Mouse (Mus musculus): ENCODE data around the gene Glis1. TPM values are rescaled to one million over a fixed set of nuclear protein-coding genes. Genes with fewer than 3 reads are reported as not detected.

Gene Glis1
- polyA plus RNA-seq, 1 experiment from 2014 or later = 1.1 TPM

GRCm38 (mm10) chr4:107575781-107576180 lies 141.4 kb downstream of the Glis1 start:
- H3K4me3 ChIP-seq (replicated peaks; ENCODE audit: low read length) = no peak overlapping the region
- no peak overlapping the region for H3K9ac ChIP-seq (replicated peaks; ENCODE audit: low read depth, low read length)
- 56% methylated on average over 6 of the region's 6 CpGs for WGBS
- no peak overlapping the region for H3K27ac ChIP-seq (ENCODE audit: low read length)
- no peak overlapping the region for H3K4me2 ChIP-seq (ENCODE audit: low read length)
- no peak for ATAC-seq
- H3K27me3 ChIP-seq (replicated peaks; ENCODE audit: control insufficient read depth, insufficient read depth, low read length) = no peaks in the 10 kb centered on the region
- H3K4me1 ChIP-seq (replicated peaks; ENCODE audit: control insufficient read depth, insufficient read depth, low read length) = 0 out of 2 replicates have a peak, but pooled peaks cover 2% of the 10 kb centered on the region
- no peaks in the 10 kb centered on the region for H3K9me3 ChIP-seq (ENCODE audit: control insufficient read depth, low read length)
- no peaks in the 10 kb centered on the region for H3K36me3 ChIP-seq (ENCODE audit: control insufficient read depth, insufficient read depth)

- H3K4me3 ChIP-seq (replicated peaks; ENCODE audit: low read length) = no peak overlapping the region
- H3K4me2 ChIP-seq (ENCODE audit: low read length) = no peak overlapping the region
- H3K36me3 ChIP-seq (ENCODE audit: control insufficient read depth, insufficient read depth) = no peaks in the 10 kb centered on the region
- no peaks in the 10 kb centered on the region for H3K27me3 ChIP-seq (replicated peaks; ENCODE audit: control insufficient read depth, insufficient read depth, low read length)
- ATAC-seq = no peak
- H3K9me3 ChIP-seq (ENCODE audit: control insufficient read depth, low read length) = no peaks in the 10 kb centered on the region
- H3K27ac ChIP-seq (ENCODE audit: low read length) = no peak overlapping the region
- 38% methylated on average over 6 of the region's 6 CpGs for WGBS
- 0 out of 2 replicates have a peak, but pooled peaks cover 2% of the 10 kb centered on the region for H3K4me1 ChIP-seq (replicated peaks; ENCODE audit: control insufficient read depth, insufficient read depth, low read length)
- H3K9ac ChIP-seq (replicated peaks; ENCODE audit: low read depth, low read length) = no peak overlapping the region; the same call in 1 of the 2 replicates
Measured at GRCm38 (mm10) chr4:107576742-107577141, 142.4 kb downstream of the Glis1 start.

GRCm38 (mm10) chr4:107577146-107577839 lies 142.9 kb downstream of the Glis1 start:
- Histone ChIP-seq H3K9ac (replicated peaks; ENCODE audit: low read depth, low read length) (no peak overlapping the region; the same call in 1 of the 2 replicates), H3K27ac (ENCODE audit: low read length) (no peak overlapping the region), H3K4me2 (ENCODE audit: low read length) (no peak overlapping the region), H3K36me3 (ENCODE audit: control insufficient read depth, insufficient read depth) (no peaks in the 10 kb centered on the region), H3K27me3 (replicated peaks; ENCODE audit: control insufficient read depth, insufficient read depth, low read length) (no peaks in the 10 kb centered on the region), H3K4me3 (replicated peaks; ENCODE audit: low read length) (no peak overlapping the region), H3K9me3 (ENCODE audit: control insufficient read depth, low read length) (no peaks in the 10 kb centered on the region), H3K4me1 (replicated peaks; ENCODE audit: control insufficient read depth, insufficient read depth, low read length) (0 out of 2 replicates have a peak, but pooled peaks cover 2% of the 10 kb centered on the region)
- ATAC-seq = no peak
- WGBS = 79% methylated on average over 12 of the region's 12 CpGs

GRCm38 (mm10) chr4:107580883-107581282 lies 146.5 kb downstream of the Glis1 start:
- H3K36me3 ChIP-seq (ENCODE audit: control insufficient read depth, insufficient read depth) = no peaks in the 10 kb centered on the region
- H3K27me3 ChIP-seq (replicated peaks; ENCODE audit: control insufficient read depth, insufficient read depth, low read length) = no peaks in the 10 kb centered on the region
- no peak overlapping the region for H3K27ac ChIP-seq (ENCODE audit: low read length)
- H3K4me2 ChIP-seq (ENCODE audit: low read length) = no peak overlapping the region
- 82% methylated on average over 11 of the region's 11 CpGs for WGBS
- ATAC-seq = no peak
- H3K4me1 ChIP-seq (replicated peaks; ENCODE audit: control insufficient read depth, insufficient read depth, low read length) = 0 out of 2 replicates have a peak, but pooled peaks cover 2% of the 10 kb centered on the region
- H3K4me3 ChIP-seq (replicated peaks; ENCODE audit: low read length) = no peak overlapping the region
- no peak overlapping the region for H3K9ac ChIP-seq (replicated peaks; ENCODE audit: low read depth, low read length)
- no peaks in the 10 kb centered on the region for H3K9me3 ChIP-seq (ENCODE audit: control insufficient read depth, low read length)

GRCm38 (mm10) chr4:107586391-107586790 lies 152.0 kb downstream of the Glis1 start:
- no peak overlapping the region for H3K4me3 ChIP-seq (replicated peaks; ENCODE audit: low read length)
- 0 out of 2 replicates have a peak, but pooled peaks cover 5% of the 10 kb centered on the region for H3K4me1 ChIP-seq (replicated peaks; ENCODE audit: control insufficient read depth, insufficient read depth, low read length)
- ATAC-seq = no peak
- H3K9ac ChIP-seq (replicated peaks; ENCODE audit: low read depth, low read length) = no peak overlapping the region
- H3K9me3 ChIP-seq (ENCODE audit: control insufficient read depth, low read length) = no peaks in the 10 kb centered on the region
- WGBS = 56% methylated on average over 5 of the region's 5 CpGs
- no peak overlapping the region for H3K4me2 ChIP-seq (ENCODE audit: low read length)
- H3K36me3 ChIP-seq (ENCODE audit: control insufficient read depth, insufficient read depth) = no peaks in the 10 kb centered on the region
- H3K27ac ChIP-seq (ENCODE audit: low read length) = no peak overlapping the region
- H3K27me3 ChIP-seq (replicated peaks; ENCODE audit: control insufficient read depth, insufficient read depth, low read length) = no peaks in the 10 kb centered on the region

- H3K4me2 ChIP-seq (ENCODE audit: low read length) = no peak overlapping the region
- H3K4me3 ChIP-seq (replicated peaks; ENCODE audit: low read length) = no peak overlapping the region
- H3K27me3 ChIP-seq (replicated peaks; ENCODE audit: control insufficient read depth, insufficient read depth, low read length) = no peaks in the 10 kb centered on the region
- H3K9ac ChIP-seq (replicated peaks; ENCODE audit: low read depth, low read length) = no peak overlapping the region
- no peak for ATAC-seq
- H3K36me3 ChIP-seq (ENCODE audit: control insufficient read depth, insufficient read depth) = no peaks in the 10 kb centered on the region
- WGBS = 80% methylated on average over 7 of the region's 7 CpGs
- 0 out of 2 replicates have a peak, but pooled peaks cover 5% of the 10 kb centered on the region for H3K4me1 ChIP-seq (replicated peaks; ENCODE audit: control insufficient read depth, insufficient read depth, low read length)
- H3K27ac ChIP-seq (ENCODE audit: low read length) = no peak overlapping the region
- H3K9me3 ChIP-seq (ENCODE audit: control insufficient read depth, low read length) = no peaks in the 10 kb centered on the region
Measured at GRCm38 (mm10) chr4:107588637-107589036, 154.2 kb downstream of the Glis1 start.

- Histone ChIP-seq H3K9me3 (ENCODE audit: control insufficient read depth, low read length) (no peaks in the 10 kb centered on the region), H3K27me3 (replicated peaks; ENCODE audit: control insufficient read depth, insufficient read depth, low read length) (no peaks in the 10 kb centered on the region), H3K9ac (replicated peaks; ENCODE audit: low read depth, low read length) (no peak overlapping the region), H3K4me3 (replicated peaks; ENCODE audit: low read length) (no peak overlapping the region), H3K4me2 (ENCODE audit: low read length) (no peak overlapping the region), H3K4me1 (replicated peaks; ENCODE audit: control insufficient read depth, insufficient read depth, low read length) (0 out of 2 replicates have a peak, but pooled peaks cover 5% of the 10 kb centered on the region), H3K36me3 (ENCODE audit: control insufficient read depth, insufficient read depth) (no peaks in the 10 kb centered on the region), H3K27ac (ENCODE audit: low read length) (no peak overlapping the region)
- 88% methylated on average over 8 of the region's 8 CpGs for WGBS
- ATAC-seq = no peak
Measured at GRCm38 (mm10) chr4:107589046-107589445, 154.7 kb downstream of the Glis1 start.

GRCm38 (mm10) chr4:107590805-107591534 lies 156.6 kb downstream of the Glis1 start:
- 0 out of 2 replicates have a peak, but pooled peaks cover 5% of the 10 kb centered on the region for H3K4me1 ChIP-seq (replicated peaks; ENCODE audit: control insufficient read depth, insufficient read depth, low read length)
- ATAC-seq = 0 out of 2 replicates have a peak, but pooled peaks have one; percentile 47
- no peak overlapping the region for H3K27ac ChIP-seq (ENCODE audit: low read length)
- no peaks in the 10 kb centered on the region for H3K36me3 ChIP-seq (ENCODE audit: control insufficient read depth, insufficient read depth)
- H3K4me2 ChIP-seq (ENCODE audit: low read length) = no peak overlapping the region
- no peak overlapping the region for H3K9ac ChIP-seq (replicated peaks; ENCODE audit: low read depth, low read length)
- WGBS = 37% methylated on average over 14 of the region's 14 CpGs
- H3K4me3 ChIP-seq (replicated peaks; ENCODE audit: low read length) = no peak overlapping the region
- H3K27me3 ChIP-seq (replicated peaks; ENCODE audit: control insufficient read depth, insufficient read depth, low read length) = no peaks in the 10 kb centered on the region
- no peaks in the 10 kb centered on the region for H3K9me3 ChIP-seq (ENCODE audit: control insufficient read depth, low read length)

GRCm38 (mm10) chr4:107593426-107593825 lies 159.0 kb downstream of the Glis1 start:
- peaks cover 12% of the 10 kb centered on the region for H3K4me1 ChIP-seq (replicated peaks; ENCODE audit: control insufficient read depth, insufficient read depth, low read length)
- no peaks in the 10 kb centered on the region for H3K27me3 ChIP-seq (replicated peaks; ENCODE audit: control insufficient read depth, insufficient read depth, low read length)
- ATAC-seq = no peak
- WGBS = 86% methylated on average over 4 of the region's 4 CpGs
- no peaks in the 10 kb centered on the region for H3K9me3 ChIP-seq (ENCODE audit: control insufficient read depth, low read length)
- H3K36me3 ChIP-seq (ENCODE audit: control insufficient read depth, insufficient read depth) = no peaks in the 10 kb centered on the region
- H3K4me2 ChIP-seq (ENCODE audit: low read length) = no peak overlapping the region
- H3K4me3 ChIP-seq (replicated peaks; ENCODE audit: low read length) = no peak overlapping the region
- no peak overlapping the region for H3K9ac ChIP-seq (replicated peaks; ENCODE audit: low read depth, low read length)
- H3K27ac ChIP-seq (ENCODE audit: low read length) = no peak overlapping the region

Measured in forebrain, embryonic 16.5 days (tissue).